Mouse (Mus musculus) CH12.LX (cell line): ENCODE results near the gene Ipo8. TPM values are rescaled to one million over a fixed set of nuclear protein-coding genes. Genes with fewer than 3 reads are reported as not detected.
A peak's percentile ranks its signal among the peaks of the same experiment; 100 is the strongest.

Experiments used
- DNase-seq: peaks from one replicate; pipeline ENCODE4 v3.0.0-alpha.2; 2013; ENCODE audit errors: extremely low read depth
- H3K27ac ChIP-seq: 2 replicates; pipeline ENCODE4 v1.5.1; 2012; ENCODE audit warnings: low read depth, mild to moderate bottlenecking, control low read depth, moderate library complexity; ENCODE audit not compliant: insufficient read depth
- H3K27me3 ChIP-seq: replicated peaks from 2 replicates; pipeline ENCODE3; 2012; ENCODE audit warnings: inconsistent platforms
- H3K36me3 ChIP-seq, 2 experiments: replicated peaks in 1 of 2; 2 replicates each; pipeline versions ENCODE3 to v1.6.1; 2012; ENCODE audit warnings: inconsistent platforms in 1 of 2, low read length in 1 of 2, mild to moderate bottlenecking in 1 of 2, mixed read lengths in 1 of 2, moderate library complexity in 1 of 2; ENCODE audit not compliant: control insufficient read depth in 1 of 2, insufficient read depth in 1 of 2
- H3K4me1 ChIP-seq, 2 experiments: 2 replicates each; pipeline ENCODE4 v1.6.1; 2012; ENCODE audit warnings: inconsistent platforms in 1 of 2, moderate library complexity in 1 of 2; ENCODE audit not compliant: insufficient read depth in 2 of 2, control insufficient read depth in 1 of 2
- H3K4me2 ChIP-seq: 2 replicates; pipeline ENCODE4 v1.6.1; 2012; ENCODE audit warnings: low read depth, mild to moderate bottlenecking, control low read depth; ENCODE audit not compliant: poor library complexity, insufficient read depth, severe bottlenecking
- H3K4me3 ChIP-seq, 3 experiments: fragments of 150-350 bp in 1 of 3; sonication (generic) in 1 of 3; replicated peaks in 1 of 3; 2 replicates each; pipeline versions ENCODE3 to v1.5.1; 2011 to 2012; ENCODE audit warnings: low read depth in 2 of 3, low read length in 2 of 3, mild to moderate bottlenecking in 2 of 3, moderate library complexity in 2 of 3, control low read depth in 1 of 3, improper control_type of control experiment in 1 of 3, inconsistent platforms in 1 of 3, mixed read lengths in 1 of 3; ENCODE audit not compliant: poor library complexity in 1 of 3
- H3K79me2 ChIP-seq: replicated peaks from 2 replicates; pipeline ENCODE4 v1.6.1; 2012; ENCODE audit warnings: mild to moderate bottlenecking, moderate library complexity; ENCODE audit not compliant: control insufficient read depth, poor library complexity, insufficient read depth, severe bottlenecking; ENCODE audit errors: extremely low read depth
- H3K9ac ChIP-seq: 2 replicates; pipeline ENCODE4 v1.6.1; 2012; ENCODE audit warnings: low read depth, mild to moderate bottlenecking, control low read depth, moderate library complexity; ENCODE audit not compliant: insufficient read depth
- H3K9me3 ChIP-seq: replicated peaks from 2 replicates; pipeline ENCODE3; 2012; ENCODE audit warnings: low read length, inconsistent platforms, mixed read lengths
- CHD1 ChIP-seq: IDR thresholded peaks from 2 replicates; pipeline ENCODE4 v1.6.1; 2012; ENCODE audit warnings: low read depth, low read length, improper control_type of control experiment, inconsistent platforms
- CTCF ChIP-seq, 2 experiments: IDR thresholded peaks in 1 of 2; conservative IDR thresholded peaks in 1 of 2; 2 replicates each; pipeline ENCODE4 v1.5.1; 2011 to 2012; ENCODE audit warnings: low read depth in 2 of 2, low read length in 2 of 2, improper control_type of control experiment in 1 of 2, inconsistent platforms in 1 of 2, mild to moderate bottlenecking in 1 of 2, moderate library complexity in 1 of 2
- EP300 ChIP-seq: IDR thresholded peaks from 2 replicates; pipeline ENCODE4 v1.6.1; 2011; ENCODE audit warnings: low read length, improper control_type of control experiment
- IRF4 ChIP-seq: IDR thresholded peaks from 2 replicates; pipeline ENCODE4 v1.6.1; 2014; ENCODE audit warnings: low read depth, mild to moderate bottlenecking, inconsistent platforms, low read length, improper control_type of control experiment
- KAT2A ChIP-seq: IDR thresholded peaks from 2 replicates; pipeline ENCODE4 v1.6.1; 2012; ENCODE audit warnings: low read length, improper control_type of control experiment, inconsistent platforms; ENCODE audit not compliant: insufficient replicate concordance
- MAX ChIP-seq: IDR thresholded peaks from 2 replicates; pipeline ENCODE4 v1.6.1; 2011; ENCODE audit warnings: low read length, improper control_type of control experiment
- MXI1 ChIP-seq: IDR thresholded peaks from 2 replicates; pipeline ENCODE4 v1.6.1; 2011; ENCODE audit warnings: mild to moderate bottlenecking, low read depth, low read length, improper control_type of control experiment
- MYC ChIP-seq: IDR thresholded peaks from 2 replicates; pipeline ENCODE4 v1.6.1; 2011; ENCODE audit warnings: low read depth, mild to moderate bottlenecking, improper control_type of control experiment, low read length
- NELFE ChIP-seq: IDR thresholded peaks from 2 replicates; pipeline ENCODE4 v1.6.1; 2011; ENCODE audit warnings: low read depth, low read length, improper control_type of control experiment
- NRF1 ChIP-seq: IDR thresholded peaks from 2 replicates; pipeline ENCODE4 v1.6.1; 2014; ENCODE audit warnings: low read depth, mild to moderate bottlenecking, inconsistent platforms, low read length, improper control_type of control experiment, moderate library complexity
- POLR2A ChIP-seq: IDR thresholded peaks from 2 replicates; pipeline ENCODE4 v1.6.1; 2011; ENCODE audit warnings: low read depth, mild to moderate bottlenecking, improper control_type of control experiment, low read length
- TCF12 ChIP-seq: IDR thresholded peaks from 2 replicates; pipeline ENCODE4 v1.6.1; 2014; ENCODE audit warnings: low read depth, mild to moderate bottlenecking, inconsistent platforms, low read length, improper control_type of control experiment
- ZNF384 ChIP-seq: IDR thresholded peaks from 2 replicates; pipeline ENCODE4 v1.6.1; 2012; ENCODE audit warnings: low read depth, low read length, improper control_type of control experiment, inconsistent platforms
- dilution Hi-C: fragments of 300-500 bp; cut with MboI; formaldehyde crosslinking; loops from 2 replicates; pipeline ENCODE4 v1.14.3; 2020; ENCODE audit warnings: low sequenced_read_pairs; ENCODE audit not compliant: extremely low pct_unique_long_range_greater_than_20kb, extremely low pct_ligation_motif_present
- in situ Hi-C: fragments of 300-500 bp; cut with MboI; formaldehyde crosslinking; loops from 3 replicates; pipeline ENCODE4 v1.14.3; 2019; ENCODE audit warnings: low sequenced_read_pairs, low pct_ligation_motif_present, low pct_unique_long_range_greater_than_20kb, mixed read lengths
- polyA plus RNA-seq: library from polyadenylated mRNA; unstranded; fragments of >175 nt; gene quantifications from 2 replicates; pipeline ENCODE4 v1.2.1, GENCODE M21; 2012; ENCODE audit warnings: low read depth; ENCODE audit not compliant: insufficient read length
- total RNA-seq, 2 experiments: library from RNA; depleted of rRNA; stranded (reverse); fragments of 300-350 nt in 1 of 2; fragments of >200 nt in 1 of 2; gene quantifications; 2 replicates each; pipeline ENCODE4 v1.2.3; 2012 to 2014

Ipo8 gene
- total and polyA plus RNA-seq, 3 experiments: 15.0 to 23.6 (median 17.6) TPM

DNA sequence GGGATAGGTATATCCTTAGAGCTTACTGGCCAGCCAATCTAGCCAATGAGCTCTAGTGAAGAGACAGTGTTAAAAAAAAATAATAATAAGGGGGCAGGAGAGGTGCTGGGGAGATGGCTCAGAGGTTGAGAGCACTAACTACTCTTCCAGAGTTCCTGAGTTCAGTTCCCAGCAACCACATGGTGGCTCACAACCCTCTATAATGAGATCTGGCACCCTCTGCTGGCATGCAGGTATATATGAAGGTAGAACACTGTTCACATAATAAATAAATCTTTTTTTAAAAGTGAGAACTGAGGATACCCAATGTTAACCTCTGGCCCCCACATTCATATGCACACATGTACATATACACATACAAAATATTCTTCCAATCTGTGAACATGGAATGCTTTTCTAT lies 64.0 kb downstream of the Ipo8 start:
- no peak overlapping the region for H3K27ac ChIP-seq
- no peak overlapping the region for H3K4me3 ChIP-seq
- H3K4me1 ChIP-seq: no peaks in the 10 kb centered on the region
- DNase-seq: no peak
- H3K9me3 ChIP-seq: peaks cover 2% of the 10 kb centered on the region
- peaks cover 7 to 18% of the 10 kb centered on the region in 2 experiments for H3K36me3 ChIP-seq
- no peak overlapping the region for H3K9ac ChIP-seq
- dilution Hi-C loops: no loop called here
- TF ChIP-seq KAT2A: no peak
- no peak for TF ChIP-seq TCF12
- no peak for TF ChIP-seq MAX
- peak in 1 of 2 experiments; percentile 38; a peak in 2 of 4 replicates for TF ChIP-seq CTCF (conservative IDR thresholded peaks at IDR 0.05 in 1 of 2, IDR thresholded peaks at IDR 0.05 in 1 of 2; ENCODE audit: low read depth in 2 of 2, low read length in 2 of 2)
- no peak for TF ChIP-seq NRF1
- TF ChIP-seq MYC: no peak
- H3K4me2 ChIP-seq: no peak overlapping the region
- no peaks in the 10 kb centered on the region for H3K79me2 ChIP-seq
- no peaks in the 10 kb centered on the region for H3K27me3 ChIP-seq
- in situ Hi-C loops: no loop called here

DNA sequence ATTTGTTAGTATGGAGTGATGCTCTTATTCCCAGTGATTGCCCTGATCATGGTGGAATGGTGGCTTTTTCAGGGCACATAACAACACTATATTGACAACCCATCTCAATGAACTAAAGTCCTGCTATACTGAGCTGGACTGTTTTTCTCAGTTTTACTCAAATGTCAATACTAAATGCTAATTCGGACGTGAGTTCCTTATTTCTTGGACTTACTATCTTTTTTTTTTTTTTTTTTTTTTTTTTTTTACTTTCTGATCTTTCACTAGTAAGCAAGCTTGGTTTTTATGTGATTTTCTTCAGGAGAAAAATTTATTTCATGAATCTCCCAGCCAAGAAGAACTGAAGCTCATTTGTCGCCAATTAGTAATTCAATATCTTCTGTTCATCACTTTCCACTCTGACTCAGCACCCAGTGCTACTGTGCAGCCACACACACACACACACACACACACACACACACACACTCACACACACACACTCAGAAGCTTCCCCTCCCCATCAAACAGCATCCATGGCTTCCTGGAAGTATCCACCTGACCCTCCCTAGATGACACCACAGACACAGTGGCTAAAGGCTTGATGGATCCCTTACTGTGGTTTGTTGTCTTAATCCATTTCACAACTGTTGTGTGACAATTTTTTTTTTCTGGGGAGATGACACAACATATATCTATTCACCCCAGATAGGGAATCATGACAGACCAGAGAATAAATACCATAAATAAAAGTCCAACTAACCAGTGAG lies 69.1 kb downstream of the Ipo8 start:
- no peaks in the 10 kb centered on the region for H3K27me3 ChIP-seq
- H3K9me3 ChIP-seq: peaks cover 2% of the 10 kb centered on the region
- dilution Hi-C loops (no loop called here), in situ Hi-C loops (no loop called here)
- no peak overlapping the region for H3K4me2 ChIP-seq
- H3K27ac ChIP-seq: no peak overlapping the region
- no peak for TF ChIP-seq CHD1
- TF ChIP-seq POLR2A: no peak
- peak; percentile 55 for TF ChIP-seq ZNF384
- peak; percentile 8 for DNase-seq
- H3K79me2 ChIP-seq: no peaks in the 10 kb centered on the region
- no peaks in the 10 kb centered on the region for H3K36me3 ChIP-seq
- peaks cover 0 to 14% of the 10 kb centered on the region in 2 experiments; a peak in 2 of 4 replicates for H3K4me1 ChIP-seq
- H3K9ac ChIP-seq: no peak overlapping the region
- no peak overlapping the region for H3K4me3 ChIP-seq

GRCm38 (mm10) chr6:148761475-148761874 lies 69.8 kb downstream of the Ipo8 start:
- dilution Hi-C loops: no loop called here

More at GRCm38 (mm10) chr6:148761475-148761874, 69.8 kb downstream of the Ipo8 start:
- H3K4me3 ChIP-seq: no peak overlapping the region
- TF ChIP-seq MXI1 (no peak), EP300 (peak; percentile 59; the same call in 1 of the 2 replicates), NELFE (no peak), IRF4 (peak; percentile 22; the same call in 1 of the 2 replicates), MAX (no peak)
- TF ChIP-seq, all 38 proteins: peak for 2
- Histone ChIP-seq H3K9ac (no peak overlapping the region), H3K4me1 (peaks cover 0 to 14% of the 10 kb centered on the region in 2 experiments; a peak in 2 of 4 replicates), H3K79me2 (no peaks in the 10 kb centered on the region), H3K27me3 (no peaks in the 10 kb centered on the region), H3K27ac (no peak overlapping the region), H3K4me2 (no peak overlapping the region), H3K9me3 (no peaks in the 10 kb centered on the region), H3K36me3 (no peaks in the 10 kb centered on the region)
- in situ Hi-C loops: no loop called here
- DNase-seq: peak; percentile 48
